Mouse (Mus musculus) right cerebral cortex, adult 2 months (tissue): ENCODE data around the gene Apba2.

Source experiments
- DNase-seq, 2 experiments: peaks; one replicate each; pipeline ENCODE4 v3.0.0; 2021 to 2022; ENCODE audit warnings: low spot score in 2 of 2

Gene Apba2

DNA sequence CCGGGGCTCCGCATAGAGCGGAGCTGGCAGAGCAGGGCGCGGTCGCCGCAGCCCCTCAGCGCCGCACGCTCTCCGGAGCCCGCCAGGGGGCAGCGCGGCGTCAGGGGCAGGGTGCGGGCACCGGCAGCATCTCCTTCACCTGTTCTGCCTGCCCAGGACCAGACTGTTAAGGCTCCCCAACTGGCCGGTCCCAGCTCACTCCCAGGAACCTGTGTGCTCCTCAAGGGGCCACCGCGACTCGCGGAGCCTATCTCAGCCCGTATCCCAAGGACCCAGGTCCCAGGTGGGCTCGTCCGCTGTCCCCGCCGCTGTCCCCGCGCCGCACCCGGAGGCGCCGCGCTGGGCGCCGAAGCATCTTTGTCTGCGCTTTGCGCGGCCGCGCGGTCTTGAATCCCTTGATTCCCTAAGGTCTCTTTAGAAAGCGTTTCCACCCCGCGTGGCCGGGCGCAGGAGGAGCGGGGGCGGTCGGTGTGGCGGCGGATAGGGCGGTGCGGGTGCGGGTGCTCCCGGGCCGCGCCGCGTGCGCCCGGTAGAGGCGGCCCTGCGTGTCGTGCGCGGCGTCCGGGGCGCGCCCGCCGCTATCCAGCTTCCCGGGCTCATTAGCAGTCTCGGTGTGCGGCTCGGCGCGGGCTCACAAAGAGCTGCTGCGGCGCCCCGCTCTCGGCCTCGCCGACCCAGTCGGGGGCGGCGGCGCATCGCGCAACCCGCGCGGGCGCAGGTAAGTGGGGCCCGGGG lies at the start of gene Apba2:
TSS of gene Apba2 (plus strand) at position 171 of the 735 bp plus-strand sequence.
- DNase-seq, result peak; percentile 70 to 71

DNA sequence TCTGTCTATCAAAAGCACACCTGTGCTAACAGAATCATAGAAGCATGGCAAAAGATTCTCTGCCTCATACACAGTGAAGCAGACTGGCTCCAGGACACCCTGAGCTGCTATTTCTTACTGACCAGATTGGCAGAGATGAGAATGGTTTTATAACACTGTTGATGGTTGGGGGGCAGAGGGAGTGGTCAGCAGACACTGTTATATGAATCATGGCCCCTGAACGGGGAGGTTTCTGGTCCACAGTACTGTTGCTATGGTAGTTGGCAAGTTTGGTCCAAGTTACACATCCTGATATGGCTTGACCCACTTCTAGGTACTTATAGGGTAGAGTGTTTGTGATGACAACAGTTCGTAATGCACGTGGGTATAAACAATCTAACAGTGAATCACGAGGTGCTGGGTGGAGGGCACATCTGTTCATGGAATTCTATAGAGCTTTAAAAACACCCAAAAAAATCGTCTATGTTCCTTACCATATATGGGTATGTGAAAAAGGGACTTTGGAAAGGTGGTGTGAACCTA lies 49.6 kb upstream of the Apba2 start:
- DNase-seq, result peak; percentile 24 to 40

DNA sequence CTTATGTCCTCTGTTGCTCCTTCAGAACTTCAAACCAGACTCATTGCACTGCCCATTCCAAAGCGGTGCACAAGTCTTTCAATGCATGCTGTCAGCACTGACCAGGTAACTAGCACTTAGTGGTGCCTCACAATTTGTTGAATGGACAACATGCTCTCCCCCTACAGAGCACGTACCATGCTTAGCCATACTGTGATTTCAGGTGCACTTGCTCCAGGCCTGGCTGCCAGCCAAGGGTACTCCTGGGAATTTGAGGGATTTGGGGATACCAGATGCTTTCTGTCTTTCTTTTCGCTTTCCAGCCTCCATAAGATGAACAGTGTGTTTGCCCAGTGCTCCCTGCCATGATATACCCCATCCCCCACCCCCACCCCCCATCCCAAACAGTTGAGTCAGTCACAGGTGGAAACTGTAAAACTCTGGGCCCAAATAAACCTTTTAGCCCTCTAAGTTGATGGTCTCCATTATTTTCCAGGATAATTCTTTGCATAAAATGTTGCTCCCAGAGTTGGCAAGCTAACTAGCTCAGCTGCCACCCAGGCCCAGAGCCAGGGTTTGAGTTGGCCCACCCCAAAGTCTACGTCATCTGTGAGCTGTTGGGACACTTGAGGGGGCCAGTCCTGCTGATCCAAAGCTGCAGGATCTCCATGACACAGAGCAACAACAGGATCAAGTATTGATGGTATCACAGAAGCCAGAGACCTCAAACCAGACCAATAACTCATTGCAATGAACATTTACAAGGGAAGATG lies 48.9 kb upstream of the Apba2 start:
- peak in 1 of 2 experiments; percentile 11 for DNase-seq

DNA sequence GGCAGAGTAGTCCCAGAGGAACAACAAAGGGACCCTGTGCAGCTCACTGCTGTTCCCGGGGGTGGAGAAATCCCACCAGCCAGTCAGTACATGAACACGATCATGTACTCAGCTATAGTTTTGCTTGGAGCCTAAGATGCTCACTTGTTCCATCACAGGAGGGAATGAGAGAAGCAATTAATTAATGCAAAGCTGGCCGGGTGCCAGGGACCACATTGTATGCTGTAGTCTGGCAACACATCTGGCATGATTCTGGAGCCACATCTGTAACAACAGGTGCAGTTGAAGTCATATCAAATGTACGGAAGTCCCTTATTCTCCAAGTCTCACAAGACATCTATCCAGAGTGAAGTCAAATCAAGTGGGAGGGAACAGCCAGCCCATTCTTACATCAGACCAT lies 45.3 kb upstream of the Apba2 start:
- no peak for DNase-seq

DNA sequence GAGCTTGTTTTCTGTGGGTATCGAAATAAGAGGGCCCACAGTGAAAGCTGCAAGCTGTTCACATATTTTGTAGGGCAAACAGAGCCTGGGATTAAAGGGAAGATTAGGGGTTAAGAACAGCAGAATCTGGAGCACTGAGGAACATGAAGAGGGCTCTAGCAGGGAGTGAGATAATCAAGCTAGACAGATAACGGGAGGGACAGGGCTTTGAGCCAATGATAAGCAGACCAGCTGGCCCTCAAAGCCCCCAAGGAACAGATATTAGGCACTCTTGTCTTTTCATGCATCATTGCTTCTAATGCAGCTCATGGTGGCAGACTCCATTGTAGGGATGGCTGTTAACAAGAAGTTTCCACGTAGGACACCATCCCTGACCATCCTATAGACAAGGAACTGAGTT lies 44.8 kb upstream of the Apba2 start:
- no peak for DNase-seq

DNA sequence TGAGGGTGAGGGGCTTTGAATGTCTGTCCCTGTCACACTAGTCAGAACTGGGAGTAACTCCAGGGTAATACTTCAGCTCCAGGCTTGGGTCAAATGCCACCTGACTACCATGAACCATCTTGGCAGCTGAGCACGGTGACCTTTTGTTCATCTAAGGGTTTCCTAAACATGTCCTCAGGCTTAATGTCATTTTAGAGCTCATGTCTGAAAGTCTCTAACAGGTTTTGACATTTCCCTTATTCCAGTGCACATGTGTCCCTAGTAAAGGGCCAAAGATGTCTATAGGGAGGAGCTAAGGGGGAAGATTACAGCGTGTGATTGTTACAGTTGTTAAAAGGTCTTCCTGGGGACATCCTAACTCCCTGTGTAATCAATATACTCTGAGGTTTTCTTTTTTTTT lies 43.7 kb upstream of the Apba2 start:
- no peak for DNase-seq

DNA sequence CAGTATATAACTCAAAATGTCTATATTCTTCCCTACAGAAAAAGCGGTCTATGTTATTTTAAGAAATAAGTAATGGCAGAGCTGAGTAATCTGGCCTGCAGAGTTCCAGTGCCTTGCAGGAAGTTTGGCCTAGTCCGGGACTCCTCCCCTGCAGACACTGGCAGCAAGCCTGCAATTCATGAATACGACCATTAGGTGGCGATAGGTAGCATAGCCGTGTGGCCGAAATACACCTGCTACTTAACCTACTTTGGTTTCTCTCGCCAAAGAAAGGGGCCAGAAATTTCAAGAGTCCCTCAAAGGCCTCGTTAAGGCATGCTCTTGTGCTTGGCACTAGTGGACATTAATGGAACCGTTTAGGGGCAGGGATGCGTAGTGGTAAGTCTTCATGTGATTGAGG lies 4.1 kb upstream of the Apba2 start:
- DNase-seq, result peak in 1 of 2 experiments; percentile 9

DNA sequence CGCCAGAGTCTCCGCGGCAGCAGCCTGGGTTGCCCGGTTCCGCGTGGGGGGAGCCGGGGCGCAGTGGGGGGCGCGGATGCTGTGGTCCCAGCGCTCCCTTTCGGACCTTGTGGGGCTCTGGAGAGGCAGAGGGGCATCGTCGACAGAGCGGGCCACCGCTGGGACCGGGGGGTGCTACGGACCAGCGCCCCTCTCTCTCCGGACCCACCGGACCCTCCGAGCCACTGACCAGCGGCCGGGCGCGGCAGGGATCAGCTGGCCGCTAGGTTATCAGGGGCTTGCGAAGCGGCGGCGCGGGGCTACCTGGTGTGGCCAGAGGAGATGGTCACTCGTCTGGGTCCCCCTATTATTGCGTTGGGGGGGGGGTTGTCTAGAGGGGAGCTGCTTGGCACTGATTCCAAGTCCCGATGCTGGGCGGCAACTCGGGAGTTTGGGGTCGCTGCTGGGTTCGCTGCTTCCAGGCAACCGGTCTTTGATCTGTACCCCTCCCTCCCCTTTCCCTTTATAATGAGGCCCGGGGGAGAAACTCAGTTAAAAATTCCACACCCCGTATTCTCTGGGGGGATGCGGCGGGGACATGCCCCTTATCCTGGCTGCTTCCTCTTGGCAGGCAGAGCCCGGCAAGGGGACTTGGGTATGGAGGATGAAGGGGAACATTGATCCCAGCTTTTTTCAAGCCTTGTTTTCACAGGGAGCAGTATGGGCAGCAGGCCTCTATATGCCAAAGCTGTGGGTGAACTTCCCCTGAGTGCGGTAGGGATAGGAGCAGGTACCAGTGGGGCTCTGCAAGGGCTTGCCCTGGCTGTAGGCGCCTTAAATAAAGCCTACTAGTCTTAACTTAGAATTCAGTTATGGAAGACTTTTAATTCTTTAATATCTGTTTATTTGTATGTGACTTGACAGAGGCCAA lies 1.0 kb downstream of the Apba2 start:
- peak in 1 of 2 experiments; percentile 7 for DNase-seq

DNA sequence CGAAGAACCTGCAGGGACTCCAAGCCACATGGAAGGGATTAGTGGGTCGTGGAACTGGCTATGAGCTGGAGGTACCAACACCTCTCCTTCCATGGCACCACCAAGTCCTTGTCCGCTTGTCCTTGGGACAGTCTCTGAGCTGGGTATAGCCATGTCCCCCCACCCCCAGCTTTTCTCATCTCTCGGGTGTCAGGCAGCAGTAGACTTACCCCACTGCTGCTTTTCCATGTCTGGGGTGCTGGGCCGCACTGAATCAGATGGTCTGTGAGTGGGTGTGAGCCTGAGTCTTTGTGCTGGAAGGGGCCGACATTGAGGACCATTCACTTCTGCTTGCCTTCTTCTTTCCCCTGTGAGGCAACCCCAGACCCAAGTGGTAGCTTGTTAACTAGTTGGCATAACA lies 2.1 kb downstream of the Apba2 start:
- DNase-seq, result peak in 1 of 2 experiments; percentile 26

DNA sequence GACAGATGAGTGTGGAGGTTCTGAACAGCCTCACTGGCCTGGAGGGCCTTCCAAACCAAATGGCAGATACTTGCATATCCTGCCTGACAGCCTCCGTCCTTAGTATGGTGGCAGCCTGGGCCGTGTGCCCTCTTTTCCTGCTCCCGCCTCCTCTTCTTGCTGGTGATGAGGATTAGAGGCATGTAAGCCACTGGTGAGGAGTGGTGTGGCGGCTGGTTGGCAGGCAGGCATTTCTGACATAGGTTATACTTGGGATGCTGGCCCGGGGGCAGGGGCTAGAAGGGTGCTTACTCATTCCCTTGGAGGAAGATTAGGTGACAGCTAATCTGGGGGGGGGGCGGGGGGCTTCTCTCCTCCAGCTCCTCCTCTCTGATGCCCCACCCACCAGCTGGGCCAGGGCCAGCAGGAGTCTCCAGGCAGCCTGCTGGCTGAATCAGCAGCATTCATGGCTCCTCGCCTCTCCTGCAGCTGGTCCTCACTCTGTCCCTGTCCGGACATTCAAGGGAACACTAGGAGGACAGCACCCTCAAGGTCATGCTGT lies 3.3 kb downstream of the Apba2 start:
- DNase-seq, result peak; percentile 62 to 73

DNA sequence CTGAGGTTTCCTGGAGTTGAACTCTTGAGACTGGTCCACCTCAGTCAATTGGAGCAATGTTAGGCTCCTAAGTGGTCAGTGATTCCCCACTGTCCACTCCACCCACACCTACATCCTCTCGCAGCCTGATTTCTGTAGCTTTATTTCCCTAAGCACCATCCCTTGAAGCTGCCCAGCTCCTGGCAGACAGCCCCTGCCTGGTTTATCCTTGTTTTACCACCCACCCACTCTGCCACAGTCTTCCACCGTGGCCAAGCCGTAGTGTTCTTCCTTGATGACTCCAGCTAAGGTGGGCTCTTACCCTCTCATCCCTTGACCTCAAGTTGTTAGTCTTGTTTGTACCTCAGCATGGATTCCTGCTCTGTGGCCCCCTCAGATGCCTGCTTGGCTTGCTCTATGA lies 4.1 kb downstream of the Apba2 start:
- peak in 1 of 2 experiments; percentile 38 for DNase-seq

DNA sequence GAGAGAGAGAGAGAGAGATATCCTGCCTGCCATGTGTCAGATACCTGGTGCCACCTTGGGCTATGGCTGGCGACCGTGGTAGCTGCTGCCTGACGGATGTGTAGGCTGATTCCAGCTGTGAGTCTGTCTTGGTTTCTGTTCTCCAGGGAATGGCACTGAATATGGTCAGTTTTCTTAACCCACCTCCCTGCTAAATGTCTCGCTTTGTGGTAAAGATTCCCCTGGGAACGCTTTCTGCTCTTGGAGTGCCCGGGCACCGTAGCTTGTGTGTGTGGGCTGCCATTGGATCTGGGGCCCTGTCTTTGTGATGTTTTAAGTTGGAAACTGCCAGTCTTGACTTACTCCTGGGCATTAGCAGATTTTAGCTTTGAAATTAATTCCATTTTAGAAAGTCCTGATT lies 7.3 kb downstream of the Apba2 start:
- peak in 1 of 2 experiments; percentile 1 for DNase-seq

DNA sequence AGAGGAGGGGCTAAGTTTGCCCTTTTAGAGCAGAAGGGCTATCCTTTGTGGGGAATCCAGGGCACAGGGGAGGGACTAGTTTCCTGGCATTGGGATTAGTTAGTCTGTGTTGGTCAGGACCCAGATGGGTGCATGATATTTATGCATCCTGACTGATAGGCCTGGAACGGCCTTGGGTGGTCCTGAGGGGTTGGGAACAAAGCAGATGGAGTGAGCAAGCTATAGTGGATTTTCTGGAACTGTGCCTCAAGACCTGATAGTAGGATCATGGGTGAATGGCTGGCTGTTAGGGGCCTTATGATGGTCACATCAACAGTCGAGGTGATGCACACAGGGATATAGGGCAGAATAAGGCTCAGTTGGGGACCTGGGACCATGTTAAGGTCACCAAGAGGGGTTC lies 8.4 kb downstream of the Apba2 start:
- DNase-seq, result peak; percentile 2

DNA sequence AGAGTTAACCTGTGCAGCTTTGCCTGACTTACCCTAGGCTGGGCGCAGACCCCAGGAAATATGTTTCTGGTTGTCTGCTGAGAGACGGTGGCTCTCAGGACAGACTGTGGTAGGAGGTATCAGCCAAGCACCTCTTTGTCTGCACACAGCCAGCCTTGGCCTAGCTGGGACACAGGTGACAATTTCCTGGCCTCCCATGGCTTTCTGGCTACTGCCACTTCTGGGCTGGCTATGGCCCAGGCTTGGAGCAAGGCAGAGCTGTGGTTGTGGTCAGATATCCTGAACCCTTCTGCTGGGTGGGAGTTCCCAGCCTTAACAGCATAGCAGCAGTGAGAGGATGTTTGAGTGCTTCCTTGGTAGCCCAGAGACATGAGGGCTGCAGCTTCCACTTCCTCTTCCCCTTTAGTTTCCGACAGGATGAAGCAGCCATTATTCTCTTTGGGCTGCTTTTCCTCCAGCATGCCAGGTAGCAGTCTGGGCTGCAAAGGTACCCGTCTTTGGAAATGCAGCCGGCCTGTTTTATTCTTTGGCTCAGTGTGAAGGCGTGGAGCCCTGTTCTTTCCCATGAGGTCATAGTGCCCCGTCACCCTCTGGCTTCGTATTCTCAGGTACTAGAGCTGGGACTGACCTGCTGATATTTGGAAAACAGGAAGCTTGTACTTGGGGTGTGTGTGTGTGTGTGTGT lies 9.2 kb downstream of the Apba2 start:
- DNase-seq, result peak; percentile 2 to 3

DNA sequence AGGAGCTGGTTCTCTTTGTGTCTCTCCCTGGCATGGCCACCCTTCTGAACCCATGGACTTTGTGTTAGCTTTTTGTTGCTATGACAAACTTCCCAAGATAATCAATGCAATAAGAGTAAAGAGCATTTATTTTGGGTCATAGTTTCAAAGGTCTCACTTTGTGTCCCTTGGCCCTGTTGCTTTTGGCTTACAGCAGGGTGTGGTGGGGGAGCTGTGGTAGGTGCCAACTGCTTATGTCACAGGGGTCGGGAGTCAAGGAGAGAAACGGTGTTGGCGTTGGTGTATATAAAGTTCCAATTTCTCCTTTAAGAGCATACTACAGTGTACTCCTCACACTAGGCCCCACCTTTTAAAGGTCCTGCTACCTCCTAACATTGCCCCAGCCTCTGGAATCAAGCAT lies 12.1 kb downstream of the Apba2 start:
- no peak for DNase-seq

DNA sequence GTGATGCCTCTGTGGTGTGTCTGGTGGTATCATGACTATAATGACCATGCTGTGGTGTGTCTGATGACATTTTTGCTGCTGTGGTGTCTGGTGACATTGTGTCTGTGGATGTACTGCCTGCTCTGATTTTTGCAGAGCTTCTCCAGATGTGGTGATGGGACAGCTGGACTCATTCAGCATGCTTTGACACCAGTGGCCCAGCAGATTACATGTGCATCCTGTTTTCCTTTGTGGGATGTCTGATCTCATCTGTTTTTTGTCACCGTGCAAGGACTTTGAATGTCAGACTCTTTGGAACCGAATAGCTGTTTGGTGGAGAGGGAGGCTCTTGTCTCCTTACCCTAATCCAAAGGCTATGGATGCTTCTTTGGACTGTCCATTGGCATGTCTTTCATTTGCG lies 13.8 kb downstream of the Apba2 start:
- DNase-seq, result no peak

DNA sequence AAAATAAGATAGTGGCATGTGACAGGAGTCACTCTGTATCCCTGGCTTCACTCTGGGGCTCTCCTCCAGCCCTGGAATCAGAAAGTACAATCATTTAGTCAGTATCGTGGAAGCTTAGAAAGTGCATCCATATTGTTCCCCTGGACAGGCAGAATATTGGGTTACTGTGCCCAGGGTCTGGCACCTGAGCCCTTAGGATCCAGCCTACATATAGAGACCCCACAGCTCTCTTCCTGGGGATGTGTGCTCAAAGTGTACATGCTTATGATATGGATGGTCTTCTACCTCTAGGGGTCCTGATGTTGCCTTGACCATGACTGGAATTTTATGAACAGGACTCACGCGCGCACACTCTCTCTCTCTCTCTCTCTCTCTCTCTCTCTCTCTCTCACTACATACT lies 14.4 kb downstream of the Apba2 start:
- no peak for DNase-seq

DNA sequence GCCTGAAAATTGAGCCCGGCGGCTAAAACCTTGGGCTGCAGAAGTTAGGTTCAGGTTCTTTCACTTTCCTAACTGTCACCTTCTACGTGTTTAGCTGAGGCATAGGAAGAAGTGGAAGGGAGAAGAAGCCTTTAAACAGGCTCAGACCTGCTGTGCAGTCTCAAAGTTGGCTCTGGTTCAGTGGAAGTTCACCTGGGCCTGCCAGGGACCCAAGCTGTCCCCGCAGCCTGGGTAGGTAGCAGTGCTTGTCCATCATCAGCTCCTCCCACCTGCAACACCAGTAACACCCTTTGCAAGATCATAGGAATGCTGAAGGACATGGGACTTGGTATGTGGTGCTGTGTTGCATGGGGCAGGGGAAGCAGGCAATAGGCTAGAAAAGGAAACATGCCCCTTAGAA lies 17.6 kb downstream of the Apba2 start:
- DNase-seq, result no peak

DNA sequence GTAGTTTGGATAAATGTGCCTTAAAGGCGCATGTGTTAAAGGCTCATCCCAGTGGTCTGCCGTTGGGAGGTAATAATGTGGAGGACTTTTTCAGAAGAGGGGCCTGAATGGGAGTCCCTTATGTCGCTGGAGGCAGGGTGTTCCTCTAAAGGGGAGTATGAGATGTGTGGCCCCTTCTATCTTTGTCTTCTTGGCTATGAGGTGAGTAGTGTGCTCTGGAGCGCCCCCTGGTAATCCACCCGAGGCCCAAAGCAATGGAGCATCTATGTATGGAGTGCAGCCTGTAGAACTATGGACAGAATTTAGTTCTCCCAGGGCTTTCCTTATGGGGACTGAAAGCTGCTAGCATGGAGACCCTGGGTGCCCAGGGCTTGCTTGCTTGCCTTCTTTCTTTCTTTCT lies 18.0 kb downstream of the Apba2 start:
- DNase-seq, result no peak

DNA sequence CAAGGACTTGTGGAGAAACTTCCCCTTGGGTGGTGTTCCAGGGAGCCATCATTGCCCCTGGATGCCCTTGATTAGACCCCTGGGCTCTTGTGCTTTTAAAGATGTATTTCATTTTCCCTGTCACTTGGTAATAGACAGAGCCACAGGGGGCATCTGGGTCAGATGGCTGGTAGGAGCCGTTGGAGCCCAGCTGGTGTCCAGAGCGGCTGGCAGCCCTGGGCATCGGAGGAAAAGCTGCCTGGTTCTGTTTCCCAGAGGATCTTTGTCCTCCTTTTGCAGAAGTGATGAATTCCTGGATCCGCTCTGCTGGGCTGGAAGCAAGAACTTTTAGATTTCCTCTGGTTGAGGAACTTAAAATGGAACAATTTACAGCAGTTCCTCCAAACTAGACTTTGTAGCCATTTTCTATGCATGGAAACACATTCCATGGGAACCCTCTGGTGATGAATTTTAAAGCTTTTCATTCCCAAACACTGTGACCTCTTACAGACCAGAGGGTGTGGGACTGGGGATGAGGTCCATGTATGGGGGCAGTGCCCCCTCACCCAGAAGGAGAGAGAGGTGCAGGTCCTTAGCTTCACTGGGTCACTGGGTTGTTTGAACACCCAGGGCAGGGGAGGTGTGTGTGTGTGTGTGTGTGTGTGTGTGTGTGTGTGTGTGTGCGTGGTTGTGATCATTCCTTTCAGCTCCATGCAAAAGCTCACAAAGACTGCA lies 20.3 kb downstream of the Apba2 start:
- DNase-seq, result no peak

DNA sequence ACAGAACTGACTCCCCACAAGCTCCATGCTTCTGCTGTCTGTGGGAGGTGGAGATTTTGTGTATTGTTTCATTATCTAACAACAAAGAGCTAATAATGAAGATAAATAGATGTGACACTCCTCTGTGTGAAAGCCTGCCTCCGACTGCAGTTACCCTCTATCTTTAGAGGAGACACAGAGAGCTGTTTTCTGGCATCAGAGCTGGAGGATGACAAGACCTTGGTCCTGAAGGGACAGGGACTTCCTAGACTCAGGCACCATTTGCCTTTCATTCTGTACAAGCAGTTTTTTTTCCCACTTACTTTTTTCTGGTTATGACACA lies 20.9 kb downstream of the Apba2 start:
- no peak for DNase-seq
